Mouse (Mus musculus): ENCODE data around the gene Sfn.

DNA sequence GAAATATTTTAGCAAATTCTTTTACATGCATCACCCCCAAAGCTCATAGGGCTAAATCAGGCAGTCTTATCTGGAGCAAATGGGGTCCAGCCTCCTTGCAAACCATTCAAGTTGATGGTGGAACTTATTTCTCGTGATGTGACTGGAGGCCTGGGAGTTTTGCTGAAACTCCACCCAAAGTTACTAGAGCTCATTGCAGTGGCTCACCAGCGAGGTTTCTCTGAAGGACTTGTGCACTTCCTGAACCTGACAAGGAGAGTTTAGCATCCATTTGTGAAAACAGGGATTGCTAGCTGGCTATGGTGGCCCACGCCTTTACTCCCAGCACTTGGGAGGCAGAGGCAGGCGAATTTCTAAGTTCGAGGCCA lies 32.1 kb upstream of the Sfn start:
- TF ChIP-seq ETS1 (conservative IDR thresholded peaks at IDR 0.05; ENCODE audit: low read depth, low read length) (no peak), MXI1 (IDR thresholded peaks at IDR 0.05; ENCODE audit: low read depth, low read length) (no peak), CTCF (conservative IDR thresholded peaks at IDR 0.05 in 1 of 2, IDR thresholded peaks at IDR 0.05 in 1 of 2; ENCODE audit: low read depth in 2 of 2, low read length in 2 of 2) (no peak), EP300 (IDR thresholded peaks at IDR 0.05; ENCODE audit: low read length) (no peak), JUND (conservative IDR thresholded peaks at IDR 0.05; ENCODE audit: low read depth, low read length) (no peak), MAFK (IDR thresholded peaks at IDR 0.05; ENCODE audit: insufficient replicate concordance, low read length) (no peak), MAX (IDR thresholded peaks at IDR 0.05; ENCODE audit: low read length) (no peak), CHD2 (IDR thresholded peaks at IDR 0.05; ENCODE audit: low read length) (no peak), POLR2A (IDR thresholded peaks at IDR 0.05; ENCODE audit: low read depth, low read length) (no peak), USF1 (IDR thresholded peaks at IDR 0.05; ENCODE audit: low read depth, low read length) (no peak), USF2 (conservative IDR thresholded peaks at IDR 0.05; ENCODE audit: low read depth, low read length) (no peak), MYC (IDR thresholded peaks at IDR 0.05; ENCODE audit: low read depth, low read length) (no peak)

Data from CH12.LX (cell line).